Mouse (Mus musculus) CH12.LX (cell line): ENCODE results near the gene Fbln7.

Source experiments
- CTCF ChIP-seq, 2 experiments: IDR thresholded peaks in 1 of 2; conservative IDR thresholded peaks in 1 of 2; 2 replicates each; pipeline ENCODE4 v1.5.1; 2011 to 2012; ENCODE audit warnings: low read depth in 2 of 2, low read length in 2 of 2, improper control_type of control experiment in 1 of 2, inconsistent platforms in 1 of 2, mild to moderate bottlenecking in 1 of 2, moderate library complexity in 1 of 2
- EP300 ChIP-seq: IDR thresholded peaks from 2 replicates; pipeline ENCODE4 v1.6.1; 2011; ENCODE audit warnings: low read length, improper control_type of control experiment
- HCFC1 ChIP-seq: IDR thresholded peaks from 2 replicates; pipeline ENCODE4 v1.6.1; 2012; ENCODE audit warnings: low read depth, mild to moderate bottlenecking, inconsistent platforms, low read length, improper control_type of control experiment
- IRF4 ChIP-seq: IDR thresholded peaks from 2 replicates; pipeline ENCODE4 v1.6.1; 2014; ENCODE audit warnings: low read depth, mild to moderate bottlenecking, inconsistent platforms, low read length, improper control_type of control experiment
- JUN ChIP-seq: IDR thresholded peaks from 2 replicates; pipeline ENCODE4 v1.6.1; 2011; ENCODE audit warnings: low read depth, mild to moderate bottlenecking, low read length, improper control_type of control experiment, moderate library complexity; ENCODE audit not compliant: insufficient read depth
- NELFE ChIP-seq: IDR thresholded peaks from 2 replicates; pipeline ENCODE4 v1.6.1; 2011; ENCODE audit warnings: low read depth, low read length, improper control_type of control experiment
- NRF1 ChIP-seq: IDR thresholded peaks from 2 replicates; pipeline ENCODE4 v1.6.1; 2014; ENCODE audit warnings: low read depth, mild to moderate bottlenecking, inconsistent platforms, low read length, improper control_type of control experiment, moderate library complexity
- POLR2A ChIP-seq: IDR thresholded peaks from 2 replicates; pipeline ENCODE4 v1.6.1; 2011; ENCODE audit warnings: low read depth, mild to moderate bottlenecking, improper control_type of control experiment, low read length
- USF1 ChIP-seq: IDR thresholded peaks from 2 replicates; pipeline ENCODE4 v1.6.1; 2014; ENCODE audit warnings: low read depth, mild to moderate bottlenecking, inconsistent platforms, low read length, improper control_type of control experiment

DNA sequence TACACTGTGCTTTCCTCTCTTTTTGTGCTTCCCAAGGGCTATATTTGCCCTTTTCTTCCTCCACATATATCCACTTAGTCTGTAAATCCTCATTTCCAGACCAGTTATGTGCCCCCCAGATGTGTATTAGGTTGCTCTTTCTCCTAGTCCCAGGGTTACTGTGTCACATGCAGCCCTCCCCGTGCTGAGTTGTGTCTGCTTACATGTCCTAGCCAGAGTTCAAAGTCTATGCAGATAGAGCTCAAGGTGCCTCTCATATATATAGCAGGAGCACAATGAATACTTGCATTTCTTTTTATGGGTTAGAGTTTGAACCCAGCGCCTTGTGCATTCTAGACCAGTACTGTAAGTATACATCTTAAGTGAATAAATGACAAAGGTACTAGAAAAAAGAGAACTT is 29.3 kb upstream of the Fbln7 start:
- TF ChIP-seq POLR2A (no peak), JUN (no peak), NELFE (no peak), CTCF (conservative IDR thresholded peaks at IDR 0.05 in 1 of 2, IDR thresholded peaks at IDR 0.05 in 1 of 2; ENCODE audit: low read depth in 2 of 2, low read length in 2 of 2) (no peak), NRF1 (no peak), HCFC1 (no peak), IRF4 (no peak), USF1 (no peak), EP300 (no peak)
